Mouse (Mus musculus) layer of hippocampus, adult 11-12 months (tissue): ENCODE data around the gene Sbds.
A peak's percentile ranks its signal among the peaks of the same experiment; 100 is the strongest.
"Not testable (repeated sequence)": the region's sequence is repeated elsewhere in the genome, so short reads cannot be mapped to it uniquely, and the experiment has no call there.

Source experiments
- DNase-seq: peaks from one replicate; pipeline ENCODE4 v3.0.0; 2022; ENCODE audit warnings: low spot score

Sbds gene

GRCm38 (mm10) chr5:130255799-130256525, 632 bp upstream of the Sbds start:
- DNase-seq, result not testable (repeated sequence)

- peak; percentile 33 for DNase-seq
Observed at GRCm38 (mm10) chr5:130254164-130255016, 940 bp downstream of the Sbds start.

- DNase-seq, result no peak
Observed at GRCm38 (mm10) chr5:130247823-130248222, 7.5 kb downstream of the Sbds start.

GRCm38 (mm10) chr5:130241426-130241825, 13.9 kb downstream of the Sbds start:
- no peak for DNase-seq

GRCm38 (mm10) chr5:130239856-130240255, 15.5 kb downstream of the Sbds start:
- no peak for DNase-seq

GRCm38 (mm10) chr5:130239236-130239635, 16.1 kb downstream of the Sbds start:
- DNase-seq, result no peak

GRCm38 (mm10) chr5:130236302-130236701, 19.0 kb downstream of the Sbds start:
- DNase-seq, result no peak

GRCm38 (mm10) chr5:130228120-130228519, 27.2 kb downstream of the Sbds start:
- DNase-seq, result no peak

- DNase-seq, result no peak
Observed at GRCm38 (mm10) chr5:130226790-130227189, 28.5 kb downstream of the Sbds start.

GRCm38 (mm10) chr5:130222146-130223004, 33.0 kb downstream of the Sbds start:
- DNase-seq, result peak; percentile 94

GRCm38 (mm10) chr5:130221760-130222145, 33.6 kb downstream of the Sbds start:
- DNase-seq, result no peak

- no peak for DNase-seq
Observed at GRCm38 (mm10) chr5:130221316-130221715, 34.0 kb downstream of the Sbds start.

- DNase-seq, result no peak
Observed at GRCm38 (mm10) chr5:130218336-130218735, 37.0 kb downstream of the Sbds start.

- DNase-seq, result no peak
Observed at GRCm38 (mm10) chr5:130217406-130217805, 37.9 kb downstream of the Sbds start.

- no peak for DNase-seq
Observed at GRCm38 (mm10) chr5:130216781-130217180, 38.5 kb downstream of the Sbds start, which contains the start of gene Tmem248. Tmem248 (plus strand) TSS chr5:130217081.

- DNase-seq, result no peak
Observed at GRCm38 (mm10) chr5:130212956-130213355, 42.4 kb downstream of the Sbds start.

GRCm38 (mm10) chr5:130207299-130207698, 48.0 kb downstream of the Sbds start:
- DNase-seq, result no peak

- DNase-seq, result no peak
Observed at GRCm38 (mm10) chr5:130205441-130206023, 49.8 kb downstream of the Sbds start.

GRCm38 (mm10) chr5:130204560-130204959, 50.8 kb downstream of the Sbds start:
- DNase-seq, result no peak

GRCm38 (mm10) chr5:130203948-130204347, 51.4 kb downstream of the Sbds start:
- no peak for DNase-seq

- DNase-seq, result no peak
Observed at GRCm38 (mm10) chr5:130200233-130201029, 54.9 kb downstream of the Sbds start.
